Mouse (Mus musculus): ENCODE data around the gene Gm15557.

DNA sequence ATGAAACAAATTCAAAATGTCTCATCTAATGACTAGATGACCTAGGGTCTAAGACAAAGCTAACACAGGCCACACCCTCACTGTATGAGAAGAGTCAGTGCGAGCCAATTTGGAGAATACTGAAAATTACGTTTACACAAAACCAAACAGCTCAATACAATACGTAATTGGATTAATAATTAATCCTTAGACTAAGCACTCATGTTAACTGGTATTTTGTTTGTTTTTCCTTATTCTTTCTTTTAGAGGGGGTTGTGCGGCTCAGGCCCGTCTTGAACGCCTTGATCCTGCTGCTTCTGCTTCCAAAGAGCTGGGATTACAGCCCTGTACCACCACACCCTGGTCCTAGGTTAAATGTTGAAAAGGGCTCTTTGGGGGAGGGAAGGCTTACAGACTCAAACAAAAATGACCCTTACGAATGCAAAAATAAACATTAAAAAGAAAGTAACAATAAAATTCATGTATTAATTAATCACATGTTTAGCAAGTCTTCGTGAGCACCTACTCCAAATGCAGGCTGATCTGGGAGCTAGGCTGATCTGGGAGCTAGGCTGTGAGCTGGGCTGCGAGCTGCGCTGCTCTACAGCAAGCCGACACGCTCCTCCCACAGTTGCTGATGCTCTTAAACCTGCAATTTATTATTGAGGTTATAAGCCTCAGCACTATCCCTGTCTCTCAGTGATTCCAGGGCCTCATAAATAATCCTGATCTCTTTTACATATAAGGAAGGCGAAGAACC is 46.1 kb upstream of the Gm15557 start:
- TF ChIP-seq CTCF (IDR thresholded peaks at IDR 0.05; ENCODE audit: low read depth), result no peak
- no peak for TF ChIP-seq EP300 (IDR thresholded peaks at IDR 0.05; ENCODE audit: low read depth)

Measured in heart, postnatal 0 days (tissue).